Mouse (Mus musculus) B cell, adult (primary cell): ENCODE results near the gene Slc25a26. TPM values are rescaled to one million over a fixed set of nuclear protein-coding genes. Genes with fewer than 3 reads are reported as not detected.

Experiments
- total RNA-seq: library from RNA; stranded (reverse); gene quantifications from 4 replicates; pipeline ENCODE4 v1.2.4, GENCODE M21; 2023; ENCODE audit not compliant: inconsistent age

Gene Slc25a26
- total RNA-seq: 12.9 to 20.6 TPM (median 15.1 TPM) in 4 replicates

GRCm38 (mm10) chr6:94499897-94500623 is at the start of gene Slc25a26:
Gene Slc25a26, plus strand, starts transcription at chr6:94500331.

Other genes with a start within 250 kb of the Slc25a26 start
- gene Magi1, start 216.4 kb upstream of the Slc25a26 start, total RNA-seq: 0.12 to 1.8 TPM (median 0.52 TPM) in 4 replicates
- gene Lrig1, start 199.8 kb downstream of the Slc25a26 start, total RNA-seq: 0.13 to 1.00 TPM (median 0.20 TPM) in 4 replicates